Mouse (Mus musculus): ENCODE results near the gene Man1a.

Man1a gene

DNA sequence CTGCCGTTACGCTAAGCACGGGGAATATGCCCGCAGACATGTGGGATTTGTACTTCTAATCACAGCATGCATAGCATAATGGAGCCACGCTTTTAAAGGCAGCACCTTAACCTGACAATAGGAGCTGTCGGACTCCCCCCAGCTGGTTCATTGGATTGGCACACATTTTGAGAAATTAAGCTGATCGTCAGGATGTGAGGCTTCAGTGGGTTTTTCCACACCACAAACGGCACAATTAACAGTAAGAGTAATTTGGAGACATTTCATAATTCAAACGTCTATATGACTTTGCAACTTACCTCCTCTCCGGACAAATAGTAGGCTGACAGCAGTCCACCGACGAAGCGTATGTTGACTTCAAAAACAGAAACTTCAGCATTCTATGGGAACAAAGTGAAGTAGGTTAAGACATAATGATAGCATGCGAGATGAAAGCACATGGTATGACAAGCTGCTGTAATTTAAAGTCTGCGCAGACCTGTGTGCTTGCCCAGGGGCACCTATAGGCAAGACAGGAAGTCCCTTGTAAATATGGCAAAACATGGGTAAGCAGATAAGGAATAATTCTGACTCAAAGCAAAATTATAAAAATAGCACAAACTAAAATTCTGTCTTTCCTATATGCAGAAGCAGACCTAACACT is 62.2 kb downstream of the Man1a start:
- DNase-seq (ENCODE audit: low read depth, low spot score), result no peak

DNA sequence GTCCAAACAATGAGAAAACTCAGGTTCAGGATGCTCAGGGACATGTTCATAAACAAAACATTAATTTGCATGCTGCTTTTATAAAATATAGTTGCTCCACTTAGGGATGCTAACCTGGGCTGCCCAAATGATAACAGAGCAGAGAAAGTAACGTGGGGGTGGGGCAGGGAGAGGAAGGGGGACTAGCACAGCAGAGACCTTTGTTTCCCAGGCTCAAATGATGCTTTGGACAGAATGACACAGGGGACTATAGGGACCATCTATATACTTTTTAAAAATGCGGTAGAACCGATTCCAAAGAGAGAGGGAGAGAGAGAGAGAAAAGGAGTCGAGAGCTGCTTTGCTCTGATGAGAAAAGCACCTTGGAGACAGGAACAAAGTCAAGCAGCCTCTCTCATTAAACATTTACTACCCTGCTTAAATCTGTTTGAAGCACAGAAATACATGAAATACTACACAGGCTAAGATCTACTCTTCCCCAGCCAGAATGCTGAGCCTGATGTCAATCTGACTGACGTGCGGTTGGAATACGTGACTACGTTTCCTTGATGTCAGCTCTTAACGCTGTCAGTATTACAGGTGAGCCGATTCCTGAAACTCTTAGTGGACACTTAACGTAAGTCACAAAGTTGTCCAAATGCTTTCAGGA is 63.1 kb downstream of the Man1a start:
- no peak for DNase-seq (ENCODE audit: low read depth, low spot score)

DNA sequence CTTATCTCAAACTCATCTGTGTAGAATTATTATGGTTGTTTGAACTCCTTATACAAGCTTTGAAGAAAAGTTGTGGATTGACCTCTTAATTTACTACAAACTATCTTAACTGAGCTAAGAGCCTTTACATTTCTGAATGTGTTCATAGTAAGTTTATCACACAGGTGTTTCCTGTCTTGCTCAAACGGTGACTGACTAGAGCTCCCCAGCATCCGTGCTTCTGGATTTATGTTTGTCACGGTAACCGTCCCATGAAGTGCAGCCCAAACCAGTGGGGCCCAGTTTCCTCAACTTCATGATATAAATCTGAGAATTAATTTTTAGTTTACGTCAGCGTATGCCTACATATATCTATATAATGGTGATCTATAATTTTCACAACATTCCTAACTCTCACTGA is 67.3 kb downstream of the Man1a start:
- no peak for DNase-seq (ENCODE audit: low read depth, low spot score)

DNA sequence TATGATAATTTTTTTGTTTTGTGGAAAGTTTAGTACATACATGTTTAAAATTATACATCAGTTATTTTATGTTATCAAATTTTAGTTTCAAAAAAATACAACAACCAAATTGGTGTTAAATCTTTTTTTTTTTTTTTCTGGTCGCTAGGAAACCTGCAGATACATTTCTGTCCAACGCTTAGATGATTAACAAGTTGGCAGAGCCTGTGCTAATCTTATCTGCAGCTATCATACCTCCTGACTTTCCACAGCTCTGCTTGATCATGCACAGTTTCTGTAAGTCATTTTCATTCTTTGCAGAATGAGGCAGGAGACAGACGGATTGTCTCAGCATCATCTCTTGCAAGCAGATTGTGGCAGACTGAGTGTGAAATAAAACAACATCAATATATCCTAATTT is 69.5 kb downstream of the Man1a start:
- no peak for DNase-seq (ENCODE audit: low read depth, low spot score)

DNA sequence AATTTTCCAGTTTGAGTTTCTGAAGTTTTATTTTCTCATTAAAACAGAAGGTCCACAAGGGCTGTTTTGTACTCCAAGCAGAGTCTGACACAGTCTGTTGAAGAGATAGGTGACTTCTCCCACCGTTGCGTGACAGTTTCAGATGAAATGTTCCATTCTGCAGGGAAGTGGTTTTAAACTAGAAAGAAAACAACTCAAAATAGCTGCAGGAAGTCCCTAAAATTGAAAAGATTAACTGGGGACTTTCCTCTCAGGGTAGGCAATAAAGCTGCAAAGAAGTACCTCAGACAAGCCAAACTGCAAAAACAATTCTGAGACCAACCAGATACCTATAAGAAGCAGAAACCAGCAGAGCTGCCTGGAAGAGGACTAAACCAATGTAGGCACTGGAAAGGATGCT is 70.6 kb downstream of the Man1a start:
- DNase-seq (ENCODE audit: low read depth, low spot score), result no peak

DNA sequence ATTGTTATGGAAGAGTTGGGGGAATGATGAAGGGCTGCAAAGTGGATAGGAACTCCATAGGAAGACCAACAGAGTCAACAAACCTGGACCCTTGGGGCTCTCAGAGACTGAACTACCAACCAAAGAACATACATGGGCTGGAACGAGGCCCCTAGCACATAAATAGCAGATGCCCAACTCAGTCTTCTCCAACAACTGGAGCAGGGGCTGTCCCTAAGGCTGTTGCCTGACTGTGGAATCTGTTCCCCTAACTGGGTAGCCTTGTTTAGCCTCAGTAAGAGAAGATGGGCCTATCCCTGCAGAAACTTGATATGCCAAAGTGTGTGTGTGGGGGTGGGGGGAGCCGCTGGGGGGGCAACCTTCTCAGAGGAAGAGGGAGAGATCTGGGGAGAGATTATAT is 73.5 kb downstream of the Man1a start:
- no peak for DNase-seq (ENCODE audit: low read depth, low spot score)

DNA sequence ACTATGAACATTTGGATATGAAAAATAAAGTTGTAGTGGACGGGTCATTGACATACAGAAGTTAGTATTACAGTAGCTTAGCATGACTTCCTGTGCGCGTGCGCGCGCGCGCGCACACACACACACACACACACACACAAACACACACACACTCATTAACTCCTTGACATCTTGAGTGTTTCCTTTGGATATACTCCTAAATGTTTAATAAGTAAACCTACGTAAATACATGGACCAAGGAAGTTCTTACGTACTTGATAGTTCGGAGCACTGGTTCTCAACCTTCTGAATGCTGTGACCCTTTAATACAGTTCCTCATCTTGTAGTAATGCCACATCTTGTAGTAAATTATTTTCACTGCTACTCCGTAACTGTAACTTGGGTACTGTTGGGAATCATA is 79.1 kb downstream of the Man1a start:
- DNase-seq (ENCODE audit: low read depth, low spot score), result no peak

DNA sequence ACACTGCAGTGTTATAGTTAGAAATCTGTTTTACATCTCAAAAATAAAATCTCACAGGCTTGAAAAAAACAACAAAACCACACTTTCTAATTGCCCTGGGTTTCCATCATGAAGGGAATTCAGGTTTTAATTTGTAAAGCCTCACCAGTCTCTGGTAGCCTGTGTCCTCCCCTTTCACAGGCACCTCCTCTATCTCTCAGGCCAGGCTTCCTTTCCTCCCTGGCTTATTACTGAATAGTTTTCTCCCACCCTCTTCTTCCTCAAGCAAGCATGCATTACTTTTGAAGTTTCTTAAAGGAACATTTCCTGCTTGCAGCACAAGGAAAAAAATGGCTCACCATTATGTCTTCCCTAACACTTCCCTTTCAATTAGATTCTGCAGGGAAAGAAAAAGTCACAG is 80.2 kb downstream of the Man1a start:
- DNase-seq (ENCODE audit: low read depth, low spot score), result no peak

DNA sequence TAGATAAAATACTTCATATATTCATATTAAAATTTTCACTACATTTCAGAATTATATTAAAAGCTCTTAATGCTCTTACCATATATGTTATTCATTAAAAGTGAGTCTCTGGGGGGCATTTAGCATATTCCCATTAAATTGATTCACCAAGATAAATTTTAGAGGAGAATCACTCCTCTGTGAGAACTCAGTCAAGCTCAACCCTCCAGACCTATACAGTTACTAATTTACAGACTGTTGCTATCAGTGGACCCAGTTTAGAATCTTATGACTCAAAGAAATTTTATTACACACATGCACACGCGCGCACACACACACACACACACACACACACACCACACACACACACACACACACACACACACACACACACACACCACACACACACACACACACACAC is 81.8 kb downstream of the Man1a start:
- DNase-seq (ENCODE audit: low read depth, low spot score), result no peak

DNA sequence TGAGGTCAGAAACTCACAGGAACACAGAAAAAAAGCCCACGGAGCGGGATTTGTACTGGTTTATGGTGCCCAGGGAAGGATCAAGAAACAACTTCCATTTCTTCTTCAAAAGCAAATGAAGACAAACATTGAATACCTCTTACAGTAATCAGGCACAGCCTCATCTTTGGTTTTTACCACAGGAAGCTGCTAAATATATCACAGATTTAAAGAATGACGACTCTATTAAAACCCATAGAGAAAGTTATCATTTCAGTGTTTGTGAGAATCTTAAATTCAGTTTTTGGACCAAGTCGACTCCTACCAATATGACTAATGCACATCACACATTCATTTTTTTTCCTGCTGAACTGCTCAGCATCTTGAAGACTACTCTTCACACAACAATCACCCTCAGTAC is 86.0 kb downstream of the Man1a start:
- DNase-seq (ENCODE audit: low read depth, low spot score), result no peak

DNA sequence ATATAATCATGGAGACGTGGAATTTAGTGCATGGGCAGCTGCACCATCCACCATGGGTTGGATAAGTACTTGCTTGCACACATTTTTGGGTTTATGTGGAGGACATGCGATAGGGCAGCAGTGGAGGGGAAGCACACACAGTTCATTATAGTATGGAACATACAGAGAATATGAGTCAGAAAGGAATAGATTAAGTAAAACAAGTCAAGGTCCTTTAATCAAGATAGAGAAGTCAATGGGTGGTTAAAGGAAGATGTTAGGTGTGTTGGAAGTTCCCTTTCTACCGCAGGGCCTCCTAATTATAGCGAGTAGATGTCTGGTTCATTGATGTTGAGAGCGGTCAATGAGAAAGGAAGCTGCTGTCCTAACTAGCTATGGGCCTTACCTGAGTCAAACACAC is 91.5 kb downstream of the Man1a start:
- no peak for DNase-seq (ENCODE audit: low read depth, low spot score)

DNA sequence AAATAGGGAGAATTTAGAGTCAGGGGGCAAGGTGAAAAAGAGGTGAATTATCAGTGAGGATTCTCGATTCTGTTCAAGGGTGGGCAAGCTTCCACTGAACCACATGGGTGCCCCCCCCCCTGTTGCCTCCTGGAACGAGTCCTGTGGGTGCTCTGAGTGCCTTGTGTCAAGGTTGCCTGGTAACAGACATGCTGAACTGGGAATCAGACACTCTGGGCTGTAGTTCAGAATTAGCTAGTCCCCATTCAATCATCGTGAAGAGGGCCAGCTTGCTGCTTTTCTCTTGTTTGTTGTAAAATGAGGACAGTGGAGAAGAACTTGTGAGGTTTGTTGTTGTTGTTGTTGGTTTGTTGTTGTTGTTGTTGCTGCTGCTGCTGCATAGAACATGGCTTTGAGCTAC is 92.3 kb downstream of the Man1a start:
- DNase-seq (ENCODE audit: low read depth, low spot score), result no peak

DNA sequence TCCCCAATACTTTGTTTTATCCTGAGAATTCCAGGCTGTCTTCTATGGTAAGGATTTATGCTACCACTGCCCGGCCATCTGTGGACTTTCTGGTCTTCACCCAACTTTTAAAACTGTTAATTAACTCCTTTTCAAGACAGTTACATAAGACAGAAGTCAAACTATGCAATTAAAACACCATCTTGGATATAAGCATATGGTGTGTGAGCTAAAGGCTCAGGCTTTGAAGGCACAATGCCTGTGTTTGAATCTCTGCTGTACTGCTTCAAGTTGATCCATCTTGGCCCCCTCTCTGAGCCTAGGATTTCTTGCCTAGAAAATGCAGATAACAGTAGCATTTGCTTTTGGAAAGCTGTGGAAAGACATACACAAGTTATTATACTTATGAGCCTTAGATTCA is 97.8 kb downstream of the Man1a start:
- DNase-seq (ENCODE audit: low read depth, low spot score), result no peak

DNA sequence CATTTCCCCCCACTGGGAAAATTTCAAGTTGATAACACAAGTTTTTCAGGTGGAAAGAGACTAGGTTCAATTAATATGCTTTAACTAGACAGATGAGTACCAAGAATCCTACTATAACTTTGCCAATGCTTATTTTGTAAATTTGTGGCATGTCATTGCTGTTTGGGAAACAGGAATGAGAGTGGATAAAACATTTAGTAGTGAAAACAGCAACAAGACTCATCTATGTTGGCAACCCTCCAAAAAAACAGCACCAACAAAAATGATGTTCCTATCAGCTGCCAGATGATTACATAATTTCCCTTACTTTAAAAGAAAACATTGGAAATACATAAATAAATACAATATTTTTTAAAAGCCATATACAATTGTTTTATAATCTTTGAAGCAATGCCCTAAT is 102.2 kb downstream of the Man1a start:
- no peak for DNase-seq (ENCODE audit: low read depth, low spot score)

DNA sequence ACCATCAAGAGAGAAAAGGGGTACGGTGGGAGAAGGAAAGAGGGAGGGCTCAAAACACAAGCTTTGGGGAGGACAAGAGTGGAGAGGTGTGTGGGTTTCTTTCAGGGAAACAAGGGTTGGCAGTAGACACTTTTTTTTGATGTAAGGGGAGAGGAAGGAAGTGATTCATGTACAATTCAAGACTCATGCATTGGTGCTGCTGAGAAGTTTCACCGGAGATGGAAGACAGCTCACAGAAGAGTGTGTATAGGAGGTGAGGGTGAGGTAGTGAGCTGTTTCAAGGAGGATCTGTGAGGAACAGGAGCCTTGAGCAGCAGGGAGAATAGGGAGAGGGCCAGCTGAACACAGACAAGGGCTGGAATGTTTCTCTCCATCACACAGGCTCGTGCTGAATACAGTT is 116.7 kb downstream of the Man1a start:
- no peak for DNase-seq (ENCODE audit: low read depth, low spot score)

DNA sequence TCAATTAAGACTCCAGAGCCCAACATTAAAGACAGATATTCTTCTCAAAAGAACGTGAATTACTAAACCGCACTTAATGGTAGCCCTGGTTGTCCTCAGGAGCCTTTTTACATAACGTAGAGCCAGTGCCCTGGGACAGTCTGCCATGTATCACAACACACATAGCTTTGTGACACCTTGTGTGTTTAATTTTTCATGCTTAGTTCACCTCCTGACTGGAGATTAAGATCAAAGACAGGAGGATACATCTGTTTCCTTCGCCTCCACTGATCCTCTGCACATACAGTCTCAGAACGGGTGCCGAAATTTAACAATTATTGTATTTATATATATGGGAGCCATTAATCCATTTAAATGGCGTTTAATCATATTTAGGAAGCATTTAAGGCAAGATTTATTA is 134.8 kb downstream of the Man1a start:
- no peak for DNase-seq (ENCODE audit: low read depth, low spot score)

DNA sequence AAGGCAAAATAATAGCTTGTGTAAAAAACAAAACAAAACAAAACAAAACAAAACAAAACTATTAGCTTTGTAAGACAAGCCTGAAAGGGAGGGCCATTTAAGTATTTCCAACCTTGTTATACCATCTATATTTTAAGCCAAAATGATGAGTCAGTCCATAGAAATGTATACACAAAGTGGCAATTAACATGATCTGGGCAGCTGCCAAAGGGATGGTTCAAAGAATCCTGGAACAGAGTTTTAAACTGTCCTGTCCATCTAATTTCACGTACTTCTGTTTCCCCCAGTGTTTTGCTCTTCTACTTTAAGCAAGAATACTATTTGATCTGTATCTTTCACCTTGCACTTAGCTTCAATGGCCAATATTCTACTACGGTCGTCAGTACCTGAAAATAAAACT is 138.2 kb downstream of the Man1a start:
- no peak for DNase-seq (ENCODE audit: low read depth, low spot score)

DNA sequence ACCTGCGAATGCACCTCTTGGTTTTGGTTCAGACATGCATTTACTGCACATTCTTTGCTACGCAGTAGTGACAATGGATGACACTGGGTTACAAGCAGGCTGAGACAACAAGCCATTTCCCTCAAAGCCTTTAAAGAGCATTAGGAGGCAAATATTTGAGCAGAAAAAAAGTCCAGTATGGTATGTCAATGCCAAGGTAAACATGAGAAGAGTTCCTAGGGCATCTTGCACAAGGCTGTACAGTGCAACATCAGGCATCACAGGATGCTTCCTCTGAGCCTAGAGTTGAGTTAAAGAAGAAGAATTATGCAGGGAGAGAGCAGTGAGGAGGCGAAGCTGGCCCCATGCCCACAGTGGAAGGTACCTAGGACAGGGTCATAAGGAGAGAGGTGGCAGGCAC is 140.3 kb downstream of the Man1a start:
- DNase-seq (ENCODE audit: low read depth, low spot score), result no peak

DNA sequence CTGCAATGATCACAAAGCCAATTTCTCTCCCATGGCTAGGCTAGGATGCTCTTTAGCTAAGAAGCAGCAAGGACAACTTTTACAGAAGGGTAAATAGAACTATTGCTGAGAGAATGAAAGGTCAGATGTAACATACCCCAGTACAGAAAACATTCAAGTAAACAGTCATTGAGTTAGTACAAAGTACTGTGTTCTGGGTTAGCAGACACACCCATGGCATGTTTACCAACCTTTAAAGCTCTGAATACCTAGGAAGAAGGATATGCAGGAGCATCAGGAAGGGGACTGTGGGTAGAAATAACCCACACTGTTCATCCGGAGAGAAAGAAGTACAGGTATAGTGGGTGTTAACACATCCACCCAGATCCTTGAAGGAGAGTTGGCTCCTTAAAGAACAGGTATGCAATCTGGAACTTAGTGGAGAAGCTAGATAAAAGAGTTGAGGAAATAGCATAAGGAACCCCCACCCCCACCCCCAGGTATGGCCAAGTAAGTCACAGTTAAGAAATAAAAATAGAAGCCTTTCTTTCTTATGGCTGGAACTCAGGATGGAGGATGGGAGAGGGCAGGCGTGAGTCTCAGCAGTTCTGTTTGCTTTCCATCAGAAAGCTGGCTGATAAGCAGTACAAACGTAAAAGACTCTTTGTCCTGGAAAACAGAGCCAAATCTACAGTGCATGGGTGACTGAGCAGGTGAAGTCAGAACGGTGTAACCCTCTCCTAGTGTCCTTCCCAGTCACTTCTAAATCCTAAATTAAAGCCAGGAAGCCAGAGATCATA is 146.5 kb downstream of the Man1a start:
- DNase-seq (ENCODE audit: low read depth, low spot score), result no peak

DNA sequence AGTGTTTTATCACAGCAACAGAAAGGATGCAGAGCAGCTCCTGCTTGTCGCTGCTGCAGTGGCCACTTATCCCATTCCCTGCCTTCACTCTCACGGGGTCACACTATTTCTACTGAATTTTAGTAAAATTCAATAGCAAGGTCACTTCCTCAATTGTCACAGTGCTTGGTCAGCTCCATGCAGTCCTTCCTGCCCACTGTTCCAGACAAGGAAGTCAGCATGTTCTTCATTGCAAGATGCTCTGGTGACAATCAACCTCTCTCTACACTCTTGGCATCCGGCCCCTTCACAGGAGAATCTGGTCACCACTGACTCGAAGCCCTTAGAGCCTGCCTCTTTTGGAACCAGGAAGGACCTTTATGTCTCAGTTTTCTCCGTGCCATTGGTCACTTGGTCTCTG is 148.5 kb downstream of the Man1a start:
- DNase-seq (ENCODE audit: low read depth, low spot score), result no peak

DNA sequence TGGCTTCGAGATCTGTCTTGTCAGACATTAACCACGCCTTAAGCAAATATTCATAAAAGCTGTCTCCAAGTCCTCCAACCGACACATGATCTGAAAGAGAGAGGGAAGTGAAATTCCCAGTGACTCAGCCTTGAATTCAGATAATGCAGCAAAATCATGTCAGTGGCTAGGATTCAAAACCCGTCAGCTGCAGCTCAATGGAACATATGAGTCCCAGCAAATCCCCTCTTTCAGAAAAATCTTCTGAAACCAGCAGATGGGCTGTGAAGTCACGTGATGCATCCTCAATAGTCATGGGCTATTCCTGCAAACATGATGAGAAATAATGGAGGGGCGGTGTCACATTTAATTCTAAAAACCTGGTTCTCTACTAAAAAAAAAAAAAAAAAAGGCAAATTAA is 151.0 kb downstream of the Man1a start:
- DNase-seq (ENCODE audit: low read depth, low spot score), result no peak

DNA sequence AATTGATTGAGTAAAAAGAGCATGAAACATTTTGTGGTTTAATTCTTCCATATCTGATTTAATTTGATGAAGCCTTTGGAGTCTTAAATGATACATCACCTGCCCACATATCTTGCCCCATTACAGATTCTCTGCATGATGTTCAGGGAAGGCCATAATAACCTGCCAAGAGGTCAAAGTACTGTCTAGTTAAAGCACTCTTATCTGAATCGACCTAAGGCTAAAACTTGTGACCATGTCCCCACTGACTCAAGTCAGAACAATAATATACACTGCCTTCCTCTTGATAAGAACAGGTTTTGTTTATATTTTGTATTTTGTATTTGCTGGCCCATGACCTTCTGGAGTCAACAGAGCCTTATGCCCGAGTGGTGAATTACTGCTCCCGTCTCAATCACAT is 154.2 kb downstream of the Man1a start:
- DNase-seq (ENCODE audit: low read depth, low spot score), result no peak

DNA sequence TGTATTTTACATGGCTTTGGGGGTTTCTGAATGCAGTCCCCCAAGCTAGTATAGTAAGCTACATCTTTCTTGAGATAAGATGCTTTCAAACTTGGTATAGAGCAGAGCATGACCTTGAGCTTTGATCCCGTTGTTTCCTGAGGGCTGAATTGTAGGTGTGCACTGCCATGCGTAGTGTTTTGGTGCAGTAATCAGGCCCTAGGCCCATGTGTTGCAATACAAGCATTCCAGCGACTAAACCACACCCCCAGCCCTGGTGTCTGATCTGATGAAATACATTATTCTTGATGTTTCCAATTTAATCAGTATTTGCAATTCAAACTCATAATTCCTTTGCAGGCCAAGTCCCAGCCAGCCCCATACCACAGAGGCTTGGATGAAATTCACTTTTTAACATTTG is 158.9 kb downstream of the Man1a start:
- DNase-seq (ENCODE audit: low read depth, low spot score), result no peak

Data from WW6 (cell line).